Mouse (Mus musculus): ENCODE measurements around the gene Flcn. TPM values are rescaled to one million over a fixed set of nuclear protein-coding genes. Genes with fewer than 3 reads are reported as not detected.

Gene Flcn
- polyA plus RNA-seq, 1 experiment, result 32.6 TPM

- TF ChIP-seq GATA1 (IDR thresholded peaks at IDR 0.05; ENCODE audit: low read length), result no peak
Observed at GRCm38 (mm10) chr11:59810480-59811158, 803 bp upstream of the Flcn start.

- TF ChIP-seq GATA1 (IDR thresholded peaks at IDR 0.05; ENCODE audit: low read length), result no peak
Observed at GRCm38 (mm10) chr11:59809071-59809669, 646 bp downstream of the Flcn start.

- no peak for TF ChIP-seq GATA1 (IDR thresholded peaks at IDR 0.05; ENCODE audit: low read length)
Observed at GRCm38 (mm10) chr11:59808170-59808960, 1.5 kb downstream of the Flcn start.

- TF ChIP-seq GATA1 (IDR thresholded peaks at IDR 0.05; ENCODE audit: low read length), result no peak
Observed at GRCm38 (mm10) chr11:59805656-59806055, 4.2 kb downstream of the Flcn start.

- no peak for TF ChIP-seq GATA1 (IDR thresholded peaks at IDR 0.05; ENCODE audit: low read length)
Observed at GRCm38 (mm10) chr11:59805256-59805655, 4.6 kb downstream of the Flcn start.

- TF ChIP-seq GATA1 (IDR thresholded peaks at IDR 0.05; ENCODE audit: low read length), result no peak
Observed at GRCm38 (mm10) chr11:59804409-59805110, 5.3 kb downstream of the Flcn start.

GRCm38 (mm10) chr11:59803516-59803915 is 6.3 kb downstream of the Flcn start:
- no peak for TF ChIP-seq GATA1 (IDR thresholded peaks at IDR 0.05; ENCODE audit: low read length)

GRCm38 (mm10) chr11:59801881-59802280 is 7.9 kb downstream of the Flcn start:
- TF ChIP-seq GATA1 (IDR thresholded peaks at IDR 0.05; ENCODE audit: low read length), result no peak

GRCm38 (mm10) chr11:59800412-59800811 is 9.4 kb downstream of the Flcn start:
- TF ChIP-seq GATA1 (IDR thresholded peaks at IDR 0.05; ENCODE audit: low read length), result no peak

GRCm38 (mm10) chr11:59793390-59793789 is 16.4 kb downstream of the Flcn start:
- TF ChIP-seq GATA1 (IDR thresholded peaks at IDR 0.05; ENCODE audit: low read length), result no peak

- TF ChIP-seq GATA1 (IDR thresholded peaks at IDR 0.05; ENCODE audit: low read length), result no peak
Observed at GRCm38 (mm10) chr11:59789311-59789710, 20.5 kb downstream of the Flcn start.

- TF ChIP-seq GATA1 (IDR thresholded peaks at IDR 0.05; ENCODE audit: low read length), result no peak
Observed at GRCm38 (mm10) chr11:59787199-59787781, 22.5 kb downstream of the Flcn start, which contains the start of gene Pld6. Pld6 (minus strand) TSS chr11:59787645.

GRCm38 (mm10) chr11:59786444-59787198 is 23.2 kb downstream of the Flcn start:
- TF ChIP-seq GATA1 (IDR thresholded peaks at IDR 0.05; ENCODE audit: low read length), result no peak

GRCm38 (mm10) chr11:59783591-59783990 is 26.2 kb downstream of the Flcn start:
- no peak for TF ChIP-seq GATA1 (IDR thresholded peaks at IDR 0.05; ENCODE audit: low read length)

Measured in G1E-ER4 (cell line).